Mouse (Mus musculus) thymus, adult 2 months (tissue): ENCODE measurements around the gene Rtn4. TPM values are rescaled to one million over a fixed set of nuclear protein-coding genes. Genes with fewer than 3 reads are reported as not detected.

Source experiments
- DNase-seq: peaks from one replicate; pipeline ENCODE4 v3.0.0; 2021
- H3K27ac ChIP-seq: fragments of 200-500 bp; 2 replicates; pipeline ENCODE4 v1.5.1; 2012; ENCODE audit warnings: low read length, control low read depth; ENCODE audit not compliant: control insufficient read depth, insufficient read depth
- H3K27me3 ChIP-seq: fragments of 200-500 bp; 2 replicates; pipeline ENCODE4 v1.6.1; 2012; ENCODE audit warnings: mild to moderate bottlenecking, low read length, moderate library complexity, mixed read lengths; ENCODE audit not compliant: control insufficient read depth, insufficient read depth
- H3K36me3 ChIP-seq: fragments of 200-500 bp; 2 replicates; pipeline ENCODE4 v1.6.1; 2012; ENCODE audit warnings: mild to moderate bottlenecking, low read length, moderate library complexity; ENCODE audit not compliant: control insufficient read depth, insufficient read depth
- H3K4me1 ChIP-seq: fragments of 200-500 bp; replicated peaks from 2 replicates; pipeline ENCODE4 v1.6.1; 2012; ENCODE audit warnings: low read length; ENCODE audit not compliant: control insufficient read depth, insufficient read depth
- H3K4me3 ChIP-seq: fragments of 200-500 bp; 2 replicates; pipeline ENCODE4 v1.5.1; 2012; ENCODE audit warnings: mild to moderate bottlenecking, low read length, control low read depth, moderate library complexity; ENCODE audit not compliant: control insufficient read depth, insufficient read depth
- CTCF ChIP-seq: fragments of 200-500 bp; IDR thresholded peaks from 2 replicates; pipeline ENCODE4 v1.5.1; 2012; ENCODE audit warnings: mild to moderate bottlenecking, control low read depth, low read length, moderate library complexity, borderline replicate concordance; ENCODE audit not compliant: control insufficient read depth, poor library complexity, insufficient read depth; ENCODE audit errors: extremely low read depth
- POLR2A ChIP-seq: fragments of 200-500 bp; IDR thresholded peaks from 2 replicates; pipeline ENCODE4 v1.6.1; 2012; ENCODE audit warnings: mild to moderate bottlenecking, low read length, control low read depth, moderate library complexity; ENCODE audit not compliant: control insufficient read depth, poor library complexity, insufficient read depth; ENCODE audit errors: extremely low read depth
- WGBS: fragments of 180-500 bp; shearing (Covaris S2); methylation state at CpG from one replicate; pipeline ENCODE4 v1.1.7; 2018; 5-methylcytosine and 5-hydroxymethylcytosine counted together
- polyA plus RNA-seq: library from polyadenylated mRNA; depleted of rRNA; stranded (reverse); fragments of >200 nt; gene quantifications from 2 replicates; pipeline ENCODE4 v1.2.3, GENCODE M21; 2012

The Rtn4 gene
- polyA plus RNA-seq, 1 experiment, result 81.6 TPM

DNA sequence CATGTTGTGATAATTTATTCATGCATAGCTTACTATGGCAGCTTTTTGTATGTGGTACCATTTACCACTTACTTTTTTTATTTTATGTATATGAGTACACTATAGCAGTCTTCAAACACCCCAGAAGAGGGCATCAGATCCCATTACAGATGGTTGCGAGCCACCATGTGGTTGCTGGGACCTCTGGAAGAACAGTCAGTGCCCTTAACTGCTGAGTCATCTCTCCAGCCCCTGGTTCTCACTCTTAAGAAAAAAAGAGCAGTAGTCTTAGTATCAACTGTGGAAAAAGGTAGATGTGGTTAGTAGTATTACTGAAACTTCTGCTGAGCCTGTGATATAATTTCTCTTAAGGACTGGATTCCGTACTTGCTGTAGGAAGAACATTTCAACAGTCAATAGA is 31.5 kb downstream of the Rtn4 start:
- TF ChIP-seq POLR2A (no peak), CTCF (no peak)
- DNase-seq, result no peak
- H3K27me3 ChIP-seq, result no peaks in the 10 kb centered on the region
- H3K4me1 ChIP-seq, result no peaks in the 10 kb centered on the region
- no peak overlapping the region for H3K4me3 ChIP-seq
- H3K36me3 ChIP-seq, result no peaks in the 10 kb centered on the region
- no peak overlapping the region for H3K27ac ChIP-seq
- 92% methylated on average over 2 of the region's 2 CpGs for WGBS

DNA sequence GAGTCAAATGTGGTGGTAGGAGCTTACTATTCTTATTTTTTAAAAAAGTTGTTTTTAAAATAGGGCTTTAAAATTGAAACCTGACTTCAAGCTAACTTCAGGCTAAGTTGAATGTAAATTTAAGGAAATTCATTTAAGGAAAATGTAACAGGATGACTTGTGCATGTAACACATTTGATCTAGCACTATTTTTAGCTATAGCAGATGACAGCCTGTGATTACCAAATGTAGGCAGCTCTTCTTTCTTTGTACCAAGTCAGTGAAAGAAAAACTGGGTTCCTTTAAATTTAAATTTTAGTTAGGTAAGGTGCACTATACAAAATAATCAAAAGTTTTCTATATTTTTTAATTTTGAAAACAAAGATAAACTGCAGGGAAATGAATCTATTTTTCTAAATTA is 32.4 kb downstream of the Rtn4 start:
- no peak for DNase-seq
- TF ChIP-seq POLR2A (no peak), CTCF (no peak)
- Histone ChIP-seq H3K4me1 (no peaks in the 10 kb centered on the region), H3K27me3 (no peaks in the 10 kb centered on the region), H3K36me3 (no peaks in the 10 kb centered on the region), H3K27ac (no peak overlapping the region), H3K4me3 (no peak overlapping the region)

DNA sequence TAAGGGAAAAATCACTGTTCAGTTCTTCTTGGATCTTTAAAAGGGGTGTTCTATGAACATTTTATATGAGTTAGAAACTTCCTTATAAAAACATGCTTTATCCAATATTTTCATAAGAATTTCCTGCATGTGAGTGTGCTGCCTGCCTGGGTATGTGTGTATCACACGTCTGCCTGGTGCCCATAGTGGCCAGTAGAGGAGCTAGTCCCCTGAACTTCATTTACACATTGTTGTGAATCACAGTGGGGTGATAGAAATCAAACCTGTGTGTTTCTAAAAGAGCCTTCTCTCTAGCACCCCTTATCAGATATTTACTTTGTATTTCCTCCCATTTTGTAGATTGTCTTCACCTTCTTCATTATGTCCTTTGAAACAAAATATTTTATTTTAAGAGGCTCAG is 32.9 kb downstream of the Rtn4 start:
- Histone ChIP-seq H3K27ac (no peak overlapping the region), H3K4me1 (no peaks in the 10 kb centered on the region), H3K27me3 (no peaks in the 10 kb centered on the region), H3K36me3 (no peaks in the 10 kb centered on the region), H3K4me3 (no peak overlapping the region)
- 95% methylated on average over 1 of the region's 1 CpGs for WGBS
- DNase-seq, result no peak
- TF ChIP-seq POLR2A (no peak), CTCF (no peak)

DNA sequence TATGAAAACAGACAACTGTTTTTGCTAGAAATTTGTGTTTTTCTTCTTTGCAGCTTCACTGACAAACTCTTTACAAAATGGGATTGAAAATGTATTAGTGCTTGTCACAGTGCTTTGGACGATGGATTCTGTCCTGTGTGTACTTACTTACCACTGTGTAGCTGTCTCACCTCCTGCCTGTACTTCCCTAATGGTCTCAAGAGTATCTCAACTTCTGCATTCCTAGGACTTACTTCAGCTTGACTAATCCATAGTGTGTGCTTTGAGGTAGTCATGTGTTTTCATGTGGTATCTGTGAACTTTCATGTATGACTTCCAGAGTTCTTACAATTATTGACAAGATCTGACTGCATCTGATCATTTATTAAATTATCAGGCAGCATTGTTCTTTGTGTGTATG is 35.2 kb downstream of the Rtn4 start:
- H3K36me3 ChIP-seq, result no peaks in the 10 kb centered on the region
- H3K27ac ChIP-seq, result no peak overlapping the region
- 68% methylated on average over 1 of the region's 1 CpGs for WGBS

DNA sequence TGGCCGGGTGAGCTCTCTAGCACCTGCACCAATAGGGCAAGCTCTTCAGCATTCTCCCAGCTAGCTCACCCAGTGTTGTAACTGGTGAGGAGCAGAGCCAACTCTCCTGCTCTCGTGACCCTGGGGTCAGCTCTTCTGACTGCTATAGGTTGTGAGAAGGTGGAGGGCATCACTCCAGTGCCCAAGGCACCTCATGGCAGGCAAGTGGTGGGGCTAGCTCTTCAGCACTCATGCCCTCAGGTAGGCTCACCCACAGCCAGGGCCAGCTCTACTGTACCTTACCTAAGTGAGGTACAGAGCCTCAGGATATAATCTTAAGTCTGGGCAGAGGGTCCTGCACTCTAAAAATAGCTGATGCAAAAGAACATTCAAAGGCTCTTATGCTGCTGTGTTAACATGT is 47.0 kb downstream of the Rtn4 start:
- no peak overlapping the region for H3K27ac ChIP-seq
- DNase-seq, result no peak
- no peaks in the 10 kb centered on the region for H3K27me3 ChIP-seq
- 96% methylated on average over 2 of the region's 2 CpGs for WGBS
- no peaks in the 10 kb centered on the region for H3K4me1 ChIP-seq
- H3K36me3 ChIP-seq, result peaks cover 7% of the 10 kb centered on the region
- H3K4me3 ChIP-seq, result no peak overlapping the region
- TF ChIP-seq POLR2A, result no peak
- TF ChIP-seq CTCF, result no peak

More for the DNA sequence above, 35.2 kb downstream of the Rtn4 start:
- Histone ChIP-seq H3K4me1 (no peaks in the 10 kb centered on the region), H3K4me3 (no peak overlapping the region), H3K27me3 (no peaks in the 10 kb centered on the region)
- no peak for TF ChIP-seq CTCF
- no peak for TF ChIP-seq POLR2A
- DNase-seq, result no peak

DNA sequence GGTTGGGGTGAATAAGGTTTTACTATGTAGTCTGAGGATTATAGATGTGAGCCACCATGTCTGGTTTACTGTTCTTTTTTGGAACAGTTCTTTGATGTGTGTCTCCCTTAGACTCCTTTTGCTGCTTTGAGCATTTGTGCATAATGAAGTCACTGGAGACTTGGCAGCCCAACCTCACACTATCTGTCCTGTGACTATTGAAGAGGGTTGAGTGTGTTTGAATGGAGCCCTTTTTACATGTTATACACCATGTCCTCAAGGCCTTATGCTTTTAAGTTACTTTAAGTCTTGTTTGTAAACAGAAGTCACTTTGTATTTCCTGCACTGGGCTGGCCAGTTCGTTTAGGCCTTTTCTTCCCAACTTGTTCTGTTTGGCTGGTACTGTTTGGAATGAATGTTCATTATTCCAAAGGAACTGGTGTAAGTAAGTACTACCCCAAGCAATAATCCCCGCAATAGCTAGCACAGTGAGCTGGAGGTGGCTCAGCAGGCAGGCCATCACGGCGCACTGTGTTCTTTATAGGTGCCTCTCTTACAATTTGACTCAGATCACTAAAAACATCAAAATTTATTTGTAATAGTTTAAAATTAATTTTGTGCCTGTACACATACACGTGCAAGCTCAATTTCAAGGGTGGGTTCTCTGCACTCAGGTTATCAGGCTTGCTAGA is 52.1 kb downstream of the Rtn4 start:
- no peaks in the 10 kb centered on the region for H3K27me3 ChIP-seq
- H3K4me3 ChIP-seq, result no peak overlapping the region
- no peak overlapping the region for H3K27ac ChIP-seq
- peaks cover 7% of the 10 kb centered on the region for H3K36me3 ChIP-seq
- WGBS, result 96% methylated on average over 5 of the region's 5 CpGs
- TF ChIP-seq POLR2A, result no peak
- no peak for TF ChIP-seq CTCF
- DNase-seq, result no peak
- no peaks in the 10 kb centered on the region for H3K4me1 ChIP-seq

DNA sequence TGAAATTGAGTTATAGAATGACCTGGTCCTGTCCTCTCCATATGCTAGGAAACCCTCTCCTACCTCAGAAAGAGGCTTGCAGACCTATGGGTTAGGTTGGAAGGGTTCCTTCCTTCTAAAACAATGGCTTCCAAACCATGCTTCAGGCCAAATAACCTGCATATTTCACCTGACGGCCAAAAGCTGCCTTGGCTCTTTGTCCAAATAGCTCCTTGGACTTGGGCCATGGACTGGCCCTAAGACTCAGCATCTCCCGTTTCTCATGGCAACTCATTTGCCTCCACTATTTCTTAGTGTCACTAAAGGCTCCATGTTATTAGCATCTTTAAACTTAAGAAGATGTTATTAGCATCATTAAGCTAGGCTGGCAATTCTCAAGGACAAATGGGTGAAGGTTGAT is 52.8 kb downstream of the Rtn4 start:
- no peaks in the 10 kb centered on the region for H3K4me1 ChIP-seq
- DNase-seq, result no peak
- peaks cover 7% of the 10 kb centered on the region for H3K36me3 ChIP-seq
- no peak overlapping the region for H3K27ac ChIP-seq
- WGBS, result 94% methylated on average over 2 of the region's 2 CpGs
- TF ChIP-seq CTCF (no peak), POLR2A (no peak)
- no peak overlapping the region for H3K4me3 ChIP-seq
- H3K27me3 ChIP-seq, result no peaks in the 10 kb centered on the region

DNA sequence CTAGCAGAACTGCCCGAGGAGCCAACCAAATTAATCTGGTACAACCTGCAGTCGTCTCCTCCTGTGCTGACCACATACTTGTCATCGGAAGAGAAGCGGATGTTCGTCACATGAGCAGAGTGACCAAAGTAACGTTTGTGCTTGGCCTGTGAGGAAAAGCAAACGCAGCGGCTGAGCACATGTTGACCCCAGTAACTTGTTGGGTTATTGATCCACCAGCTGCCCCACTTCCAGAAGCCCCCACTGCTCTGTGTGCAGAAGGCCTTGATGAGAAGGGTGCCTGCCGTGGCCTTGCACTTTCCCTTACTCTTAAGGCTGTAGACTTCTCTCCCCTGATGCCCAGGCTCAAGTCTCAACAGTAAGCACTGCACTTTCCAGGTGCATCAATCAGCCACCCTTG is 53.5 kb downstream of the Rtn4 start:
- no peak for TF ChIP-seq POLR2A
- no peak for TF ChIP-seq CTCF
- Histone ChIP-seq H3K4me1 (no peaks in the 10 kb centered on the region), H3K36me3 (peaks cover 7% of the 10 kb centered on the region), H3K4me3 (no peak overlapping the region), H3K27ac (no peak overlapping the region), H3K27me3 (no peaks in the 10 kb centered on the region)
- no peak for DNase-seq
- 98% methylated on average over 9 of the region's 9 CpGs for WGBS
